Mouse (Mus musculus): ENCODE measurements around the gene Acot4. TPM values are rescaled to one million over a fixed set of nuclear protein-coding genes. Genes with fewer than 3 reads are reported as not detected.
"Not testable (repeated sequence)": the region's sequence is repeated elsewhere in the genome, so short reads cannot be mapped to it uniquely, and the experiment has no call there.

The Acot4 gene
- polyA plus RNA-seq, 1 experiment from 2014 or later: 0.46 TPM

- Histone ChIP-seq H3K9me3 (replicated peaks; ENCODE audit: control insufficient read depth, low read length) (no peaks in the 10 kb centered on the region), H3K4me3 (ENCODE audit: low read depth, low read length) (no peak overlapping the region), H3K27ac (replicated peaks; ENCODE audit: low read depth, low read length) (no peak overlapping the region), H3K36me3 (replicated peaks; ENCODE audit: control insufficient read depth, insufficient read depth, low read depth, low read length) (no peaks in the 10 kb centered on the region), H3K4me2 (ENCODE audit: low read depth, low read length) (no peak overlapping the region), H3K4me1 (ENCODE audit: control insufficient read depth, insufficient read depth, low read length) (no peaks in the 10 kb centered on the region), H3K27me3 (ENCODE audit: control insufficient read depth, insufficient read depth, low read length) (no peaks in the 10 kb centered on the region), H3K9ac (replicated peaks; ENCODE audit: low read length) (no peak overlapping the region; the same call in 1 of the 2 replicates)
- 90% methylated on average over 11 of the region's 12 CpGs for WGBS
- no peak for DNase-seq (ENCODE audit: low spot score)
- no peak for ATAC-seq (replicated peaks; ENCODE audit: insufficient number of reproducible peaks, low FRiP score, low TSS enrichment, low read depth)
These were observed 29.9 kb upstream of the Acot4 start for GRCm38 (mm10) chr12:84008251-84008650.

GRCm38 (mm10) chr12:84008729-84009128 is 29.4 kb upstream of the Acot4 start:
- Histone ChIP-seq H3K4me2 (ENCODE audit: low read depth, low read length) (peak overlapping the region; percentile 31), H3K36me3 (replicated peaks; ENCODE audit: control insufficient read depth, insufficient read depth, low read depth, low read length) (no peaks in the 10 kb centered on the region), H3K9me3 (replicated peaks; ENCODE audit: control insufficient read depth, low read length) (no peaks in the 10 kb centered on the region), H3K27me3 (ENCODE audit: control insufficient read depth, insufficient read depth, low read length) (no peaks in the 10 kb centered on the region), H3K4me3 (ENCODE audit: low read depth, low read length) (peak overlapping the region; percentile 43), H3K4me1 (ENCODE audit: control insufficient read depth, insufficient read depth, low read length) (no peaks in the 10 kb centered on the region), H3K9ac (replicated peaks; ENCODE audit: low read length) (peak overlapping the region; percentile 68), H3K27ac (replicated peaks; ENCODE audit: low read depth, low read length) (no peak overlapping the region)
- ATAC-seq (replicated peaks; ENCODE audit: insufficient number of reproducible peaks, low FRiP score, low TSS enrichment, low read depth) (no peak), DNase-seq (ENCODE audit: low spot score) (no peak)
- 66% methylated on average over 8 of the region's 8 CpGs for WGBS

- not testable (repeated sequence) for H3K27ac ChIP-seq (replicated peaks; ENCODE audit: low read depth, low read length); H3K4me1 ChIP-seq (ENCODE audit: control insufficient read depth, insufficient read depth, low read length); H3K36me3 ChIP-seq (replicated peaks; ENCODE audit: control insufficient read depth, insufficient read depth, low read depth, low read length); H3K9me3 ChIP-seq (replicated peaks; ENCODE audit: control insufficient read depth, low read length); H3K27me3 ChIP-seq (ENCODE audit: control insufficient read depth, insufficient read depth, low read length)
- WGBS: under 1% methylated on average over 49 of the region's 70 CpGs
- Histone ChIP-seq H3K4me2 (ENCODE audit: low read depth, low read length) (peak within 1 kb of the TSS; percentile 31), H3K4me3 (ENCODE audit: low read depth, low read length) (peak within 1 kb of the TSS; percentile 43), H3K9ac (replicated peaks; ENCODE audit: low read length) (peak within 1 kb of the TSS; percentile 68)
- peak; percentile 80 for DNase-seq (ENCODE audit: low spot score)
- peak; percentile 93 for ATAC-seq (replicated peaks; ENCODE audit: insufficient number of reproducible peaks, low FRiP score, low TSS enrichment, low read depth)
These were observed 28.8 kb upstream of the Acot4 start, which contains the start of gene Acot1 for GRCm38 (mm10) chr12:84009171-84009965. Gene Acot1, plus strand, starts transcription at chr12:84009490.

- no peak overlapping the region; the same call in 1 of the 2 replicates for H3K9ac ChIP-seq (replicated peaks; ENCODE audit: low read length)
These were observed 28.0 kb upstream of the Acot4 start for GRCm38 (mm10) chr12:84010201-84010600.

GRCm38 (mm10) chr12:84011251-84012040 is 26.7 kb upstream of the Acot4 start:
- 57% methylated on average over 12 of the region's 12 CpGs for WGBS
- Histone ChIP-seq H3K9ac (replicated peaks; ENCODE audit: low read length) (no peak overlapping the region), H3K4me3 (ENCODE audit: low read depth, low read length) (no peak overlapping the region)

More at GRCm38 (mm10) chr12:84010201-84010600, 28.0 kb upstream of the Acot4 start:
- Histone ChIP-seq H3K4me3 (ENCODE audit: low read depth, low read length) (no peak overlapping the region; the same call in 1 of the 2 replicates), H3K36me3 (replicated peaks; ENCODE audit: control insufficient read depth, insufficient read depth, low read depth, low read length) (no peaks in the 10 kb centered on the region), H3K27me3 (ENCODE audit: control insufficient read depth, insufficient read depth, low read length) (no peaks in the 10 kb centered on the region), H3K4me2 (ENCODE audit: low read depth, low read length) (peak overlapping the region; percentile 31; the same call in 1 of the 2 replicates), H3K9me3 (replicated peaks; ENCODE audit: control insufficient read depth, low read length) (no peaks in the 10 kb centered on the region), H3K27ac (replicated peaks; ENCODE audit: low read depth, low read length) (no peak overlapping the region), H3K4me1 (ENCODE audit: control insufficient read depth, insufficient read depth, low read length) (no peaks in the 10 kb centered on the region)
- DNase-seq (ENCODE audit: low spot score) (no peak), ATAC-seq (replicated peaks; ENCODE audit: insufficient number of reproducible peaks, low FRiP score, low TSS enrichment, low read depth) (no peak)
- 83% methylated on average over 3 of the region's 3 CpGs for WGBS

GRCm38 (mm10) chr12:84013130-84013529 is 25.0 kb upstream of the Acot4 start:
- H3K9me3 ChIP-seq (replicated peaks; ENCODE audit: control insufficient read depth, low read length): no peaks in the 10 kb centered on the region
- no peak overlapping the region for H3K27ac ChIP-seq (replicated peaks; ENCODE audit: low read depth, low read length)
- no peak overlapping the region for H3K9ac ChIP-seq (replicated peaks; ENCODE audit: low read length)
- no peak for DNase-seq (ENCODE audit: low spot score)
- H3K4me2 ChIP-seq (ENCODE audit: low read depth, low read length): no peak overlapping the region
- ATAC-seq (replicated peaks; ENCODE audit: insufficient number of reproducible peaks, low FRiP score, low TSS enrichment, low read depth): no peak
- H3K4me3 ChIP-seq (ENCODE audit: low read depth, low read length): no peak overlapping the region
- no peaks in the 10 kb centered on the region for H3K27me3 ChIP-seq (ENCODE audit: control insufficient read depth, insufficient read depth, low read length)
- H3K36me3 ChIP-seq (replicated peaks; ENCODE audit: control insufficient read depth, insufficient read depth, low read depth, low read length): no peaks in the 10 kb centered on the region
- no peaks in the 10 kb centered on the region for H3K4me1 ChIP-seq (ENCODE audit: control insufficient read depth, insufficient read depth, low read length)
- WGBS: 69% methylated on average over 6 of the region's 6 CpGs

More at GRCm38 (mm10) chr12:84011251-84012040, 26.7 kb upstream of the Acot4 start:
- 0 out of 2 replicates have a peak, but pooled peaks have one; percentile 39 for ATAC-seq (replicated peaks; ENCODE audit: insufficient number of reproducible peaks, low FRiP score, low TSS enrichment, low read depth)
- peak; percentile 56 for DNase-seq (ENCODE audit: low spot score)
- no peak overlapping the region for H3K27ac ChIP-seq (replicated peaks; ENCODE audit: low read depth, low read length)
- no peaks in the 10 kb centered on the region for H3K36me3 ChIP-seq (replicated peaks; ENCODE audit: control insufficient read depth, insufficient read depth, low read depth, low read length)
- H3K27me3 ChIP-seq (ENCODE audit: control insufficient read depth, insufficient read depth, low read length): no peaks in the 10 kb centered on the region
- no peaks in the 10 kb centered on the region for H3K9me3 ChIP-seq (replicated peaks; ENCODE audit: control insufficient read depth, low read length)
- peak overlapping the region; percentile 10; the same call in 1 of the 2 replicates for H3K4me2 ChIP-seq (ENCODE audit: low read depth, low read length)
- H3K4me1 ChIP-seq (ENCODE audit: control insufficient read depth, insufficient read depth, low read length): no peaks in the 10 kb centered on the region

GRCm38 (mm10) chr12:84013701-84014100 is 24.5 kb upstream of the Acot4 start:
- Histone ChIP-seq H3K4me3 (ENCODE audit: low read depth, low read length) (no peak overlapping the region), H3K27me3 (ENCODE audit: control insufficient read depth, insufficient read depth, low read length) (no peaks in the 10 kb centered on the region), H3K27ac (replicated peaks; ENCODE audit: low read depth, low read length) (no peak overlapping the region), H3K9ac (replicated peaks; ENCODE audit: low read length) (no peak overlapping the region), H3K4me2 (ENCODE audit: low read depth, low read length) (no peak overlapping the region), H3K9me3 (replicated peaks; ENCODE audit: control insufficient read depth, low read length) (no peaks in the 10 kb centered on the region), H3K36me3 (replicated peaks; ENCODE audit: control insufficient read depth, insufficient read depth, low read depth, low read length) (no peaks in the 10 kb centered on the region), H3K4me1 (ENCODE audit: control insufficient read depth, insufficient read depth, low read length) (no peaks in the 10 kb centered on the region)
- no peak for ATAC-seq (replicated peaks; ENCODE audit: insufficient number of reproducible peaks, low FRiP score, low TSS enrichment, low read depth)
- WGBS: 92% methylated on average over 7 of the region's 7 CpGs
- no peak for DNase-seq (ENCODE audit: low spot score)
